Mouse (Mus musculus) testis, adult 2 months (tissue): ENCODE results near the gene Prdm2.

ENCODE experiments used
- CTCF ChIP-seq: fragments of 200-500 bp; IDR thresholded peaks from 2 replicates; pipeline ENCODE4 v1.5.1; 2012; ENCODE audit warnings: low read depth, mild to moderate bottlenecking, inconsistent platforms, low read length, moderate library complexity; ENCODE audit not compliant: control insufficient read depth, insufficient read depth, insufficient replicate concordance
- POLR2A ChIP-seq: fragments of 200-500 bp; IDR thresholded peaks from 2 replicates; pipeline ENCODE4 v1.6.1; 2012; ENCODE audit warnings: low read depth, mild to moderate bottlenecking, inconsistent platforms, low read length, moderate library complexity; ENCODE audit not compliant: control insufficient read depth

DNA sequence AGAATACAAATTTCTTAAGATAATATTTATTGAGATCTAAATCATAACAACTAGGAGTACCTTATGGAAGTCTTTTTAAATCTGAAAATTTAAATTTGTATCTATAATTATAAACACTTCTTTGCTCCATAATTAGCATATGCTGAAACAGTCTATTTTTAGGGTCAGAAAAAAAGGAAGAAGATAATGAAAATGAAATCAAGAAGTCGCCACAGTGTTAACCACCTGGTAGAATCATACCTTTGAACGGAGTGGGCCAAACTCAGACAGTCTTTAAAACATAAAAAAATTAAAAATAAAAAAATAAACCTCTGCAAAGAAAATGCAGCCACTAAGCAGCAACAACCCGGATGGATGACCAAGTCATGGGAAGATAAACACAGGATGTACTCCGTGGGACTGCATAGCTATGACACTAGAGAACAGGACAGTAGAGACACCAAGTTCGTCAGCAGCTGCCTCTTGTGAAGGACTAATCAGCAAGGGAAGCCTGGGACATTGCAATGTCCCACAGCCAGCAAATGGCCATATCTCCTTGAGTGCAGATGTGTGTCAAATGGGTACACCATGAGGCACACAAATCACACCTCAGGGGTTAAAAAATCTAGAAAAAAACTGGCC, 24.1 kb downstream of the Prdm2 start:
- TF ChIP-seq CTCF = no peak
- no peak for TF ChIP-seq POLR2A
